Mouse (Mus musculus): ENCODE data around the gene Nwd2. TPM values are rescaled to one million over a fixed set of nuclear protein-coding genes. Genes with fewer than 3 reads are reported as not detected.

Gene Nwd2
- polyA plus RNA-seq, 1 experiment from 2014 or later: 0.38 TPM

DNA sequence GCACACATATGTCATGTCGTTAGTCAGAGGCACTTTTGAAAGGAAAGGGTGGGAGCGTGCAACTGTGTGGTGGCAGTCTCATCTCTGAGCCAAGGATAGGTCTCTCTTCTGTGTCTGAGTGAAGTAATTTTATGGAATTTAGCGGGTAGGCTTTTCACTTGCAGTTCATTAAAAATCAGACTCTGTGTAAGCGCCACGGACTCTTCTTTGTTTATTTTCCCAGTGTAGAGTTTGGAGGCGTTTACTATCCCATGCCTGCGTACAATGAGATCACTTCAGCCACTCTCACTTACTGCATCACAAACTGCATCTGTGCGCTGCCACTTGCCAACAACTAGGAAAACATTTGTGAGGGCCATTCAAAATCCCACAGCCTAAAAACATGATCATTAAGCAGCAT lies 118.6 kb downstream of the Nwd2 start:
- no peaks in the 10 kb centered on the region for H3K36me3 ChIP-seq
- no peak overlapping the region for H3K4me2 ChIP-seq (replicated peaks)
- no peaks in the 10 kb centered on the region for H3K9me3 ChIP-seq
- H3K27ac ChIP-seq: no peak overlapping the region
- no peak overlapping the region for H3K4me3 ChIP-seq
- WGBS: 76% methylated on average over 8 of the region's 8 CpGs
- H3K9ac ChIP-seq: no peak overlapping the region
- ATAC-seq (ENCODE audit: low FRiP score, low read depth): no peak
- 0 out of 2 replicates have a peak, but pooled peaks cover 3% of the 10 kb centered on the region for H3K4me1 ChIP-seq
- H3K27me3 ChIP-seq: 0 out of 2 replicates have a peak, but pooled peaks cover 5% of the 10 kb centered on the region

DNA sequence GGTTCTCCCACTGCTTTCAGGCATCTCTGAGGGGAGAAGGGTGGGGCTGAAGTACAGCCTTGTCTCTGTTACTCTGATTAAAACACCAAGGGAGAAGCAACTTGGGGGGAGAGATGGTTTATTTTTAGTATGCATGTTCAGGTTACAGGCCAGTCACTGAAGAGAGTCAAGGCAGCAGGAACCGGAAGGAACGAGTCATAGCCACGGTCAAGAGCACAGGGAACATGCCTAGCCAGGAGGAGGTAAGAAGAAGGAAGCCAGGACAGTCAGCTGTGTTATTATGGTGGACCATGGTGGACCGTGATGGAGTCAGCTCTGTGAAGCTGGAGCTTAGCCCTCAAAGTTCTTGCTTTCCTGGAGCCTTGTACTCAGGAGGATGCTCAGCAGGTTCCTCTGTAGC lies 119.3 kb downstream of the Nwd2 start:
- H3K27ac ChIP-seq: no peak overlapping the region
- H3K4me1 ChIP-seq: 0 out of 2 replicates have a peak, but pooled peaks cover 3% of the 10 kb centered on the region
- no peak overlapping the region for H3K4me2 ChIP-seq (replicated peaks)
- H3K4me3 ChIP-seq: no peak overlapping the region
- WGBS: 81% methylated on average over 4 of the region's 4 CpGs
- no peak overlapping the region for H3K9ac ChIP-seq
- H3K36me3 ChIP-seq: no peaks in the 10 kb centered on the region
- no peaks in the 10 kb centered on the region for H3K9me3 ChIP-seq
- 0 out of 2 replicates have a peak, but pooled peaks cover 5% of the 10 kb centered on the region for H3K27me3 ChIP-seq
- ATAC-seq (ENCODE audit: low FRiP score, low read depth): no peak

DNA sequence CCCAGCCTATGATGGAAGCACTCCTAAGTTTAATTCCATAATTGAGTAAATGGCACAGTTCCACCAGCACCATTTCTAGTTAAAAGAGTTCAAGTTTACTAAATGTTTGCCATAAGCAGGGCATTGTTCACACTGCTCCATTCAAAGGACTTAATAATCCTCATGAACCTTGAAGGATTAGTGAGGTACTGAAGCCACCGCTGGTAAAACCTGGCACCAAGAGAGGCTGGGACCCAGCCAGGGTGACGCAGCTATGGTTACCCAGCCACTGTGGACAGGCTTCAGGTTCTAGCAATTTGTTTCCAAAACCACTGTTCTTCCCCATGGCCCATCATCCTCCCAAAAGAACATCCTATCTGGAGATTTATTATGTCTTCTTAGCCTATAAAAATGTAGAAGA lies 124.1 kb downstream of the Nwd2 start:
- Histone ChIP-seq H3K4me1 (no peaks in the 10 kb centered on the region), H3K27me3 (0 out of 2 replicates have a peak, but pooled peaks cover 5% of the 10 kb centered on the region), H3K36me3 (no peaks in the 10 kb centered on the region), H3K4me3 (no peak overlapping the region), H3K27ac (no peak overlapping the region), H3K9me3 (no peaks in the 10 kb centered on the region), H3K4me2 (replicated peaks) (no peak overlapping the region), H3K9ac (no peak overlapping the region)
- 68% methylated on average over 2 of the region's 2 CpGs for WGBS
- ATAC-seq (ENCODE audit: low FRiP score, low read depth): no peak

- H3K4me3 ChIP-seq: no peak overlapping the region
- H3K36me3 ChIP-seq: no peaks in the 10 kb centered on the region
- H3K9ac ChIP-seq: no peak overlapping the region
- no peaks in the 10 kb centered on the region for H3K9me3 ChIP-seq
- WGBS: 71% methylated on average over 1 of the region's 1 CpGs
- H3K4me1 ChIP-seq: no peaks in the 10 kb centered on the region
- no peak overlapping the region for H3K27ac ChIP-seq
- no peak for ATAC-seq (ENCODE audit: low FRiP score, low read depth)
- no peaks in the 10 kb centered on the region for H3K27me3 ChIP-seq
- no peak overlapping the region for H3K4me2 ChIP-seq (replicated peaks)
Measured at GRCm38 (mm10) chr5:63773603-63774002, 124.7 kb downstream of the Nwd2 start.

DNA sequence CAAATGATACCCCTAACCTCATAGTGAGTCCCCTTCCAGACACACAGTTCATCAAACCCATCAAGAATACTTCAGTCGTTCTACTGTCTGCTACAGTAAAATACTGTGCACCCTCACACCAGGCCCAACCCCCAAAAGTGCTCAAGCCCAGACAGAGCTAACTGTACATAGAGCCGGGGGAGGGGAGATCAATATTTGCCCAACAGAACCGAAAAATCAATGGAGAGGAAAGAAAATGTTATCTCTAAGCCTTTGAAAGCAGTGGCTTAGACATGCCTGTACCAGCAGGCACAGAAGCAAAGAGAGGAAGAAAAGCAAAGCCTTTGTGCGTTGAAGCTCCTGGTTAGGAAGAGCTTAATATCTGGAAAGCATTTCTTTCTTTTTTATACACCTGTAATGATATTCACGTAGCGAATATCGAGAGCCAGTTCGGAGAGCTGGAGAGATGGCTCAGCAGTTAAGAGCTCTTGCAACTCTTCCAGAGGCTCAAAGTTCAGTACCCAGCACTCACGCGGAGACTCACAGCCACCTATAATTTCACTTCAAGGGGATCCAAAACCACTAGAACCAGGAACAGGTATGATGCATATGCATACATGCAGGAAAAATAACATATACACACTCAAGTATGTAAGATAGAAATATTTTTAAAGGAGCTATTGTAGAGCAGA lies 139.4 kb downstream of the Nwd2 start:
- no peaks in the 10 kb centered on the region for H3K27me3 ChIP-seq
- H3K9me3 ChIP-seq: no peaks in the 10 kb centered on the region
- WGBS: 90% methylated on average over 10 of the region's 10 CpGs
- H3K27ac ChIP-seq: no peak overlapping the region
- H3K36me3 ChIP-seq: no peaks in the 10 kb centered on the region
- H3K9ac ChIP-seq: no peak overlapping the region
- no peak for ATAC-seq (ENCODE audit: low FRiP score, low read depth)
- no peaks in the 10 kb centered on the region for H3K4me1 ChIP-seq
- H3K4me3 ChIP-seq: no peak overlapping the region
- H3K4me2 ChIP-seq (replicated peaks): no peak overlapping the region

DNA sequence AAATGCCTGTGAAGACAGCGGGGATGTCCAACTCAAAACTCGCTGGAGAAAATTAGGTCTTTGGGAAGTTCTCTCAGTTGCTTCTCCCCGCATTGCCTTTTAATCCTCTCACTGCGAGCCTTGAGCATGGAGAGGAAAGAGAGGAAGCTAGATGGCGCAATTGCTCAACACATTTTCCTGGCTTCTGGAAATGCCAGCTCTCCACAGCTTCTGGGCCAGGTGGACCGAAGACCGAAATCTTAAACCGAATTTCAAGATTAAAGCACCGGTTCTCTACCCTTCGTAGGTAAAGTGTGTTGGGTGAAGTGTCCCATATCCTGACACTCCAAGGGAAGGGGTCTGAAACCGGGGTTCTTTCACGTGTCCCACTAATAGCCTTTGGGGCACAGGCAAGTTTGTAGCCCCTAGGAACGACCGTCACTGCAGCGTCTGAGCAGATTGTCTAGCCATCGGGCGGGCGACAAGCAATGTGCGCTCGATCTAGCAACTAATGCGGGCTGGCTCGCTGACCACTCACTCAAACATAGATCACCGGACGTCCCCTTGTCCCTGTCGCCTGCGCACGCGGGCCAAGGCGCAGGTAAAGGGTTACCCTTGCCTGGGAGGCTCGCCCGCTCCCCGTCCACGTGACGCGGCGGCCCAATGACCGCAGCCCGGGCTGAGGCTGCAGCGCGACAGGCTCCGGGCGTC lies 163.1 kb downstream of the Nwd2 start, which contains the start of gene 0610040J01Rik:
TSS of gene 0610040J01Rik (plus strand) at position 545 of the 690 bp plus-strand sequence.
- H3K9me3 ChIP-seq: no peaks in the 10 kb centered on the region
- peak within 1 kb of the TSS; percentile 95 for H3K4me2 ChIP-seq (replicated peaks)
- no peaks in the 10 kb centered on the region for H3K4me1 ChIP-seq
- 3% methylated on average over 42 of the region's 42 CpGs for WGBS
- peak within 1 kb of the TSS; percentile 70 for H3K9ac ChIP-seq
- peak within 1 kb of the TSS; percentile 58 for H3K4me3 ChIP-seq
- peaks cover 25% of the 10 kb centered on the region for H3K27me3 ChIP-seq
- no peaks in the 10 kb centered on the region for H3K36me3 ChIP-seq
- H3K27ac ChIP-seq: no peak within 1 kb of the TSS
- ATAC-seq (ENCODE audit: low FRiP score, low read depth): peak; percentile 91

DNA sequence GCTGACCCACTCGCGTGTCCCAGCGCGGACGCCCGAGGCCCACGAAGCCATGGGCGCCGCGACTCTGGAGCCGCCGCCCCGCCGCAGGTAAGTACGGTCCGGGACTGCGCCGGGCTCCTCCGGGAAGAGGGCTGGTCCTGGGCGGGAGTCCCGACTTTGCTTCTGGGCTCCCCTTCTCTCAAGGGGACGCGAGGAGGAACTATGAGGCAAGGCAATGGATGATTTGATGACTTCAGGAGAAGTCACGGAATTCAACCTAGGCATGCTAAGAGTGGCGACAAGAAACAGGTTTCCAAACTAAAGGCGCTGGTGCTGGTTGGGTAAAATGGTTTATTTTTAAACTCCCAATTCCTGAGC lies 163.6 kb downstream of the Nwd2 start:
- H3K27me3 ChIP-seq: peaks cover 25% of the 10 kb centered on the region
- H3K4me1 ChIP-seq: no peaks in the 10 kb centered on the region
- ATAC-seq (ENCODE audit: low FRiP score, low read depth): no peak
- H3K4me3 ChIP-seq: peak overlapping the region; percentile 58
- H3K36me3 ChIP-seq: no peaks in the 10 kb centered on the region
- H3K27ac ChIP-seq: no peak overlapping the region
- peak overlapping the region; percentile 70 for H3K9ac ChIP-seq
- 1% methylated on average over 26 of the region's 26 CpGs for WGBS
- no peaks in the 10 kb centered on the region for H3K9me3 ChIP-seq
- peak overlapping the region; percentile 95 for H3K4me2 ChIP-seq (replicated peaks)

DNA sequence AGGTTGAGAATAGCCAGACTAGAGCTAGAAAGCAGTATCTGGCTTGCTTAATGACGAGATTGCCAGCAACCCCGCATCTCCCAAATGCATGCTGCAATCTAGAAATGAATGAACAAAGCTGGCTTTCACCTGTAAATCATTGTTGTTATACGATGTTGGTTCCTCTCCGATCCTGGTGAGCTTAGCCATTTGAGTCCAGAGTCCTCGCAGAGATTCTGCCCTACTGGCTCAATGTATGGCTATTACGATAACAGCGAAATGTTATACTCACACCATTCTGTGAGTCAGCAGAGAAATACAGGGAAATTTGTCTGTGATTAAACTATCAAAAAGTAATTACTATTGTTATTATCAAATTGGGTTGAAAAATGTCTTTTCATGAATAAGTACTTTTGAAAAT lies 167.7 kb downstream of the Nwd2 start:
- Histone ChIP-seq H3K9ac (no peak overlapping the region), H3K4me2 (replicated peaks) (no peak overlapping the region), H3K4me1 (peaks cover 10% of the 10 kb centered on the region), H3K36me3 (no peaks in the 10 kb centered on the region), H3K4me3 (no peak overlapping the region), H3K27me3 (peaks cover 21% of the 10 kb centered on the region), H3K9me3 (no peaks in the 10 kb centered on the region), H3K27ac (no peak overlapping the region)
- WGBS: 78% methylated on average over 7 of the region's 7 CpGs
- ATAC-seq (ENCODE audit: low FRiP score, low read depth): no peak

DNA sequence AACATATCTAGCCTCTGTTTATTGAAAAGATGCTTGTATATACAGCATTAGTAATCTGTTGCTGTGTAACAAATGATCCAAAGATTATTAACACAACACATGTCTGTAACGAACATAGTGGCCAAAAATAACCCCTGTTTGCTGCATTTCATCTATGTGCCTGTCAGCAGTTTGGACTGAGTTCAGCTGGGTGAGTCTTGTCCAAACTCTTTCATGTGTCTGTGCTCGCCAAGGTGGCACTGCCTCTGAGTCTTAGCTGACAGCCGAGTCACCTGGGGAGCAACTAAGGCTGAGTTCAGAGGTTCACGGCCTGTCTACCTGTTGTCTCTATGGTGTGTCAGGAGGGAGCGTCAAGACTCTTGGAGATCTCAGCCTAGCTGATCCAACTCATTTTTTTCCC lies 168.4 kb downstream of the Nwd2 start:
- no peak for ATAC-seq (ENCODE audit: low FRiP score, low read depth)
- Histone ChIP-seq H3K36me3 (no peaks in the 10 kb centered on the region), H3K9ac (no peak overlapping the region), H3K9me3 (no peaks in the 10 kb centered on the region), H3K4me2 (replicated peaks) (no peak overlapping the region), H3K4me1 (peaks cover 14% of the 10 kb centered on the region), H3K27ac (no peak overlapping the region), H3K4me3 (no peak overlapping the region), H3K27me3 (peaks cover 18% of the 10 kb centered on the region)
- 78% methylated on average over 5 of the region's 5 CpGs for WGBS

DNA sequence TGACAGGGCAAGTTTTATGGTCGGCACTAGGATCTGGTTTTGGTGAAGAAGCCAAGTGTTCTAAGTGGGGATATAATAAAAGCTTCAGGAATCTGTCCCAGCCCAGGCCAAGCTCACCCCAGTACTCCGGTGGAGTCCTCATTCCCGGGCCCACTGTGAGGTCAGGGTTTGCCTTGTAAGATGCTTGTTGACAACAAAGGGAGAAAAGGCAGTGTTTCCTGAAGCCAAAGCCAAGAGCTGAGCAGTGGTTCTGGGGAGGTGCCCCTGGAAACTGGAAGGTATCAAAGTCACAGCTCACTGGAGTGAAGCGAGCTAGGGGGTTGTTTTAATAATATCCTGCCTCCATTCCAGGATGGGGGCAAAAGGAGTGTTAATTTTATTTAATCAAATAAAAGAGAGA lies 170.1 kb downstream of the Nwd2 start:
- H3K27me3 ChIP-seq: 0 out of 2 replicates have a peak, but pooled peaks cover 7% of the 10 kb centered on the region
- 17% methylated on average over 4 of the region's 4 CpGs for WGBS
- no peaks in the 10 kb centered on the region for H3K9me3 ChIP-seq
- H3K36me3 ChIP-seq: no peaks in the 10 kb centered on the region
- no peak; the same call in 1 of the 2 replicates for ATAC-seq (ENCODE audit: low FRiP score, low read depth)
- no peak overlapping the region for H3K9ac ChIP-seq
- H3K4me3 ChIP-seq: no peak overlapping the region
- peaks cover 18% of the 10 kb centered on the region for H3K4me1 ChIP-seq
- H3K4me2 ChIP-seq (replicated peaks): no peak overlapping the region
- no peak overlapping the region for H3K27ac ChIP-seq

GRCm38 (mm10) chr5:63819519-63819918 lies 170.6 kb downstream of the Nwd2 start:
- H3K27ac ChIP-seq: no peak overlapping the region
- no peak overlapping the region for H3K9ac ChIP-seq
- H3K36me3 ChIP-seq: no peaks in the 10 kb centered on the region
- peaks cover 20% of the 10 kb centered on the region for H3K4me1 ChIP-seq
- no peaks in the 10 kb centered on the region for H3K9me3 ChIP-seq
- ATAC-seq (ENCODE audit: low FRiP score, low read depth): no peak
- no peak overlapping the region for H3K4me3 ChIP-seq
- WGBS: 71% methylated on average over 6 of the region's 6 CpGs
- no peak overlapping the region for H3K4me2 ChIP-seq (replicated peaks)
- 0 out of 2 replicates have a peak, but pooled peaks cover 3% of the 10 kb centered on the region for H3K27me3 ChIP-seq

- Histone ChIP-seq H3K9me3 (no peaks in the 10 kb centered on the region), H3K4me1 (peaks cover 24% of the 10 kb centered on the region), H3K4me2 (replicated peaks) (no peak overlapping the region), H3K9ac (no peak overlapping the region), H3K27ac (no peak overlapping the region), H3K27me3 (no peaks in the 10 kb centered on the region), H3K4me3 (no peak overlapping the region), H3K36me3 (no peaks in the 10 kb centered on the region)
- no peak for ATAC-seq (ENCODE audit: low FRiP score, low read depth)
- 89% methylated on average over 5 of the region's 5 CpGs for WGBS
Measured at GRCm38 (mm10) chr5:63821176-63821575, 172.3 kb downstream of the Nwd2 start.

Measured in limb, embryonic 13.5 days (tissue).